Mouse (Mus musculus): ENCODE data around the gene Igfbp4. TPM values are rescaled to one million over a fixed set of nuclear protein-coding genes. Genes with fewer than 3 reads are reported as not detected.

Igfbp4 gene
- polyA plus RNA-seq (2012; rRNA removed) = 88.4 and 198 TPM in 2 replicates

DNA sequence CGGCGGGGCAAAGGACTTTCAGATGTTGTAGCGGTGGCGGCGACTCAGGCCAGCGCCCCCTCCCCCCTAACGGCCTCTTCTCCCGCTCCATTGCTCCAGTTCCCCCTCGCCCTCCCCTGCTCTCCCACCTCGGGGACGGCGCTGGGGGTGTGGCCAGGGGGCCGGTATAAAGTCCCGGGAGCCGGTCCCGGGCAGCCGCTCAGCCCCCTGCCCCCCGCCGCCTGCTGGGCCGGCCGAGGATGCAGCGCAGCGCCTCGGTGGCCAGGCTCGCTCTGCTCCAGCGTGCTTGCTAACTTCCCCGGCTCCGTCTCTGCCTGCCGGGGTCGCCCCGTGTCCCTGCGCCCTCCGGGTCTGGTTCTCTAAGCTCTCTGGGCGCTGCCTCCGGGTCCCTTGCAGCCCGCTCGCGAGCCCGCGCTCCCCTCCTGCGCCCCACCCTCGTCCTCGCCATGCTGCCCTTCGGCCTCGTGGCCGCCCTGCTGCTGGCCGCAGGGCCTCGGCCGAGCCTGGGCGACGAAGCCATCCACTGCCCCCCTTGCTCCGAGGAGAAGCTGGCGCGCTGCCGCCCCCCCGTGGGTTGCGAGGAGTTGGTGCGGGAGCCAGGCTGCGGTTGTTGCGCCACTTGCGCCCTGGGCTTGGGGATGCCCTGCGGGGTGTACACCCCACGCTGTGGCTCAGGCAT, at the start of gene Igfbp4:
Igfbp4 (plus strand) TSS at position 194 of the 679 bp plus-strand sequence.

DNA sequence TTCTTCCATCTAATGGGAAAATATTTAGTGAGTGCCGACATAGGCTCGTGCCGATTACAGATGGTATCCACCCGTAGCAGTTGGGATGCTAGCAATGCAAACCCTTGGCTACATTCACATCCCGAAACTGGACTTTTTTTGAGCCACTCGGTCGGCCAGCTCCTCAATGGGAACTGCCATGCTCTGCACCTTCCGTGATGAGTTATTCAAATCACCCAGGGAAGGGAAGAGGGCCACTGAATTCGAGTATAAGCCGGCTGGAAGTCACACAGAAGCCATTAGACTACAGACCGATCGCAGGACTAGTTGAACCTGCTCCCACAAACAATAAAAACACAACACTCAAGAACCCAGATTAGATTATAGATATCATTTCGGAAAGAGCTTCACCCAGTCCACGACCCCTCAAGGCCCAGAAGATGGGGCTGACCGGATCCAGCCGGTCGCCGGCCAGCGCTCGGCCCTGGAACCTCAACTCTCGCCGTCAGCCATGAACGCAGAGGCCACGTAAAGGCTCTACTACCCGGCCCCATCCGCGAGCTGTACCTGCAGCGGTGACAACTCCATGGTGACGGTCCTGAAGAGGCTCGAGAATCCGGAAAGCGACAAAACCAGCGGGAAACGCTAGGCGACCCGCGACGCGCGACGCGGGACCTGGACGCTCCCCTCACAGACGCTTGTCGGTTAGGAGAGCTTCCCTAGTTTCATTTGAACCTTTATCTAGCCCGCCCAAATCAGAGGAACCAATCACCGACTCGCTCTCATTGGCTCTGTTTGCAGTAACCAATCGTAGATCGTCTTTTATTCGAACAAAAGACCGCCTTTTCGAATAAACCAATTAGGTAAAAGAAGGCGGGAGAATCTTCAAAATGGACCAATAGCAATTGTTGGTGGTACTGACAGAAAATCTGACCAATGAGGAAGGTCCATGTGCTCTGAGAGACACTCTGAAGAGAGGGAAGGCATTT, 17.3 kb upstream of the Igfbp4 start, which contains the start of gene Top2a:
Top2a (minus strand) TSS at position 690 of the 968 bp plus-strand sequence.

GRCm38 (mm10) chr11:99089077-99089601, 48.1 kb downstream of the Igfbp4 start, which contains the start of gene Tns4:
Tns4 (minus strand) TSS chr11:99089306.

Other genes with a start within 250 kb of the Igfbp4 start
- 13.0 and 27.7 TPM in 2 replicates for gene Msl1, start 245.7 kb upstream of the Igfbp4 start, polyA plus RNA-seq (2012; rRNA removed)
- gene Casc3, start 236.3 kb upstream of the Igfbp4 start, polyA plus RNA-seq (2012; rRNA removed) = 12.8 and 15.0 TPM in 2 replicates
- 27.1 and 44.2 TPM in 2 replicates for gene Rapgefl1, start 204.5 kb upstream of the Igfbp4 start, polyA plus RNA-seq (2012; rRNA removed)
- gene Wipf2, start 177.6 kb upstream of the Igfbp4 start, polyA plus RNA-seq (2012; rRNA removed) = 8.5 and 14.1 TPM in 2 replicates
- 0.10 and 0.27 TPM in 2 replicates for gene Cdc6, start 133.4 kb upstream of the Igfbp4 start, polyA plus RNA-seq (2012; rRNA removed)
- gene Rara, start 113.4 kb upstream of the Igfbp4 start, polyA plus RNA-seq (2012; rRNA removed) = 35.6 and 46.0 TPM in 2 replicates
- 1.8 and 5.1 TPM in 2 replicates for gene Gjd3, start 58.2 kb upstream of the Igfbp4 start, polyA plus RNA-seq (2012; rRNA removed)
- 0.35 and 1.1 TPM in 2 replicates for gene Top2a, start 17.1 kb upstream of the Igfbp4 start, polyA plus RNA-seq (2012; rRNA removed)
- 4.9 and 8.7 TPM in 2 replicates for gene Tns4, start 48.1 kb downstream of the Igfbp4 start, polyA plus RNA-seq (2012; rRNA removed)
- gene Ccr7, start 113.8 kb downstream of the Igfbp4 start, polyA plus RNA-seq (2012; rRNA removed) = 0.48 and 1.6 TPM in 2 replicates
- gene Smarce1, start 189.8 kb downstream of the Igfbp4 start, polyA plus RNA-seq (2012; rRNA removed) = 3.5 and 4.1 TPM in 2 replicates
- gene Krt222, start 202.8 kb downstream of the Igfbp4 start, polyA plus RNA-seq (2012; rRNA removed) = not detected in 2 replicates
- not detected in 2 replicates for gene Krt24, start 244.0 kb downstream of the Igfbp4 start, polyA plus RNA-seq (2012; rRNA removed)